Mouse (Mus musculus): ENCODE data around the gene Ndufa11. TPM values are rescaled to one million over a fixed set of nuclear protein-coding genes. Genes with fewer than 3 reads are reported as not detected.
A peak's percentile ranks its signal among the peaks of the same experiment; 100 is the strongest.

Ndufa11 gene
- polyA plus RNA-seq, 1 experiment from 2014 or later, result 281 TPM

DNA sequence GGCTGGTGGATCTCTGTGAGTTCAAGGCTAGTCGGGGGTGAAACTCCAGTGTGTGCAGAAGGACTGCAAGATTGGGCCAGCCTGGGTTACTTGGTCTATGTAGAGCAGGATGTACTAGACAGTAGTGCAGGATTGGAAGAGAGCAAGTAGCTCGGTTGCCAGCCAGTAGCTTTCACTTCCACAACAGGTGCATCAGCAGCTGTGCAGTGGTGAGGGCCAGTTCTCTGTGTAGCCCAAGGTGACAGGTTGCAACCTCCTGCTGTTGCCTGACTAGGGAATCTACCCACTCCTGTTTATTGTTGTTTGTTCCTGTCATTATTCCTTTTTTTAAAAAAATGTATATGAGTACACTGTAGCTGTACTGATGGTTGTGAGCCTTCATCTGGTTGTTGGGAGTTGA lies 28.9 kb upstream of the Ndufa11 start:
- Histone ChIP-seq H3K27me3 (ENCODE audit: insufficient read depth, low read length) (no peaks in the 10 kb centered on the region), H3K27ac (ENCODE audit: low read depth) (no peak overlapping the region), H3K9ac (replicated peaks) (no peak overlapping the region), H3K4me3 (ENCODE audit: low read depth, low read length) (no peak overlapping the region), H3K4me1 (ENCODE audit: insufficient read depth) (peaks cover 11% of the 10 kb centered on the region), H3K4me2 (ENCODE audit: low read depth, low read length) (no peak overlapping the region), H3K36me3 (replicated peaks; ENCODE audit: insufficient read depth, low read length) (peaks cover 68% of the 10 kb centered on the region), H3K9me3 (ENCODE audit: low read length) (no peaks in the 10 kb centered on the region)
- WGBS (ENCODE audit: insufficient replicate concordance), result 75% methylated on average over 2 of the region's 2 CpGs
- DNase-seq (no peak), ATAC-seq (no peak)
- TF ChIP-seq EP300 (IDR thresholded peaks at IDR 0.05; ENCODE audit: low read depth) (no peak), CTCF (IDR thresholded peaks at IDR 0.05; ENCODE audit: low read depth) (no peak)

DNA sequence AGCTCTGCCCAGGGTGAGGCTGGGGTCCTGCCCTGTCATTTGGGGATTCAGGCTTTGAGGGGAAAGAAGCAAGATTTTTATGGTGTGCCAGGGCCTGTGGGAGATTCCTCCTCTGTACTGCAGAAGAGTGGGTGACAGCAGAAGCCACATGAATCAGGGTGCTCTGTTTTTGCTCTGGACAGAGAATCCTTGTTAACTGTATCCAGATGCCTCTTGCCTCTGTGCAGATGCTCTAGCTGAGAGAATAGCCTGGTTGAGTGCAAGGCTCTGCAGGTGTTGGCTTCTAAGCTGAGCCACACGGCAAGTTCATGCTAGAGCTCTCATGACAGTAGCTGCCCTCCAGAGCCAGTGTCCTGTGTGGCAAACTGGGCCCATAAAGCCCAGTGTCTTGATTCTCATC lies 24.2 kb upstream of the Ndufa11 start:
- Histone ChIP-seq H3K9me3 (ENCODE audit: low read length) (no peaks in the 10 kb centered on the region), H3K4me3 (ENCODE audit: low read depth, low read length) (no peak overlapping the region), H3K4me1 (ENCODE audit: insufficient read depth) (peaks cover 4% of the 10 kb centered on the region; the same call in 1 of the 2 replicates), H3K9ac (replicated peaks) (0 out of 2 replicates have a peak overlapping the region, but pooled peaks have one; percentile 16), H3K4me2 (ENCODE audit: low read depth, low read length) (no peak overlapping the region), H3K36me3 (replicated peaks; ENCODE audit: insufficient read depth, low read length) (peaks cover 77% of the 10 kb centered on the region), H3K27me3 (ENCODE audit: insufficient read depth, low read length) (no peaks in the 10 kb centered on the region), H3K27ac (ENCODE audit: low read depth) (no peak overlapping the region)
- no peak for DNase-seq
- 59% methylated on average over 1 of the region's 1 CpGs for WGBS (ENCODE audit: insufficient replicate concordance)
- no peak for TF ChIP-seq EP300 (IDR thresholded peaks at IDR 0.05; ENCODE audit: low read depth)
- TF ChIP-seq CTCF (IDR thresholded peaks at IDR 0.05; ENCODE audit: low read depth), result no peak
- ATAC-seq, result no peak

DNA sequence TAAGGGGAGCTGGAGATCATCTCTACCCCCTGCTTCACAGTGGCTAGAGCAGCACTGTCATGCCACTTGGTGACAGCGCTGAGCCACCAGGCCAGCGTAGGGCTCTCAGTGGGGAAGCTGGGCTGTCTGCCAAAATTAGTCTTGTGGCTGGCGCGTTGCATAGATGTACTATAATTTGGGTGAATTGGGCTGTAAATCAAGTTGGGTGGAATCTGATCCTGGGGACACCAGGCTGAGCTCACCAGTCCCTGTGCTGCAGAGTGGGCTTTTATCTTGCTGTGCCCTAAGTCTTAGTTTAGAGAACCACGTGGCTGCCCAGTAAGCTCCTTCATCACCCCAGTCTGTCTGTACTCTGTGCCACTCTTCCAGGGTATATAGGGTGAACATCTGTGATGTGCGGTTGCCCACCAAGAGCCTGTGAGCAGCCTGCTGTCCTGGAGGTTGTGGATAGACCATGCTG lies 23.7 kb upstream of the Ndufa11 start:
- Histone ChIP-seq H3K27me3 (ENCODE audit: insufficient read depth, low read length) (no peaks in the 10 kb centered on the region), H3K4me2 (ENCODE audit: low read depth, low read length) (no peak overlapping the region), H3K9me3 (ENCODE audit: low read length) (no peaks in the 10 kb centered on the region), H3K27ac (ENCODE audit: low read depth) (no peak overlapping the region), H3K9ac (replicated peaks) (no peak overlapping the region), H3K36me3 (replicated peaks; ENCODE audit: insufficient read depth, low read length) (peaks cover 82% of the 10 kb centered on the region), H3K4me1 (ENCODE audit: insufficient read depth) (no peaks in the 10 kb centered on the region; the same call in 1 of the 2 replicates), H3K4me3 (ENCODE audit: low read depth, low read length) (no peak overlapping the region)
- 55% methylated on average over 6 of the region's 6 CpGs for WGBS (ENCODE audit: insufficient replicate concordance)
- ATAC-seq, result 0 out of 2 replicates have a peak, but pooled peaks have one; percentile 17
- TF ChIP-seq CTCF (IDR thresholded peaks at IDR 0.05; ENCODE audit: low read depth) (0 out of 2 replicates have a peak, but pooled peaks have one; percentile 15), EP300 (IDR thresholded peaks at IDR 0.05; ENCODE audit: low read depth) (no peak)
- DNase-seq, result no peak

GRCm38 (mm10) chr17:56700451-56700850 lies 17.1 kb upstream of the Ndufa11 start:
- H3K36me3 ChIP-seq (replicated peaks; ENCODE audit: insufficient read depth, low read length), result peaks cover 90% of the 10 kb centered on the region
- ATAC-seq (no peak), DNase-seq (no peak)
- H3K27me3 ChIP-seq (ENCODE audit: insufficient read depth, low read length), result no peaks in the 10 kb centered on the region
- no peak overlapping the region for H3K27ac ChIP-seq (ENCODE audit: low read depth)
- no peak overlapping the region for H3K4me3 ChIP-seq (ENCODE audit: low read depth, low read length)
- no peak overlapping the region for H3K9ac ChIP-seq (replicated peaks)
- no peaks in the 10 kb centered on the region for H3K9me3 ChIP-seq (ENCODE audit: low read length)
- no peak overlapping the region for H3K4me2 ChIP-seq (ENCODE audit: low read depth, low read length)
- H3K4me1 ChIP-seq (ENCODE audit: insufficient read depth), result no peaks in the 10 kb centered on the region
- WGBS (ENCODE audit: insufficient replicate concordance), result 85% methylated on average over 2 of the region's 2 CpGs
- TF ChIP-seq CTCF (IDR thresholded peaks at IDR 0.05; ENCODE audit: low read depth) (no peak), EP300 (IDR thresholded peaks at IDR 0.05; ENCODE audit: low read depth) (no peak)

GRCm38 (mm10) chr17:56703038-56703437 lies 14.5 kb upstream of the Ndufa11 start:
- TF ChIP-seq CTCF (IDR thresholded peaks at IDR 0.05; ENCODE audit: low read depth) (no peak), EP300 (IDR thresholded peaks at IDR 0.05; ENCODE audit: low read depth) (no peak)
- Histone ChIP-seq H3K36me3 (replicated peaks; ENCODE audit: insufficient read depth, low read length) (peaks cover 92% of the 10 kb centered on the region), H3K4me2 (ENCODE audit: low read depth, low read length) (no peak overlapping the region), H3K4me3 (ENCODE audit: low read depth, low read length) (no peak overlapping the region), H3K9ac (replicated peaks) (no peak overlapping the region), H3K4me1 (ENCODE audit: insufficient read depth) (no peaks in the 10 kb centered on the region), H3K27ac (ENCODE audit: low read depth) (no peak overlapping the region), H3K9me3 (ENCODE audit: low read length) (no peaks in the 10 kb centered on the region), H3K27me3 (ENCODE audit: insufficient read depth, low read length) (no peaks in the 10 kb centered on the region)
- ATAC-seq (no peak), DNase-seq (no peak)
- 78% methylated on average over 4 of the region's 4 CpGs for WGBS (ENCODE audit: insufficient replicate concordance)

GRCm38 (mm10) chr17:56706515-56706914 lies 11.1 kb upstream of the Ndufa11 start:
- Histone ChIP-seq H3K4me3 (ENCODE audit: low read depth, low read length) (no peak overlapping the region), H3K36me3 (replicated peaks; ENCODE audit: insufficient read depth, low read length) (peaks cover 96% of the 10 kb centered on the region), H3K9me3 (ENCODE audit: low read length) (no peaks in the 10 kb centered on the region), H3K27me3 (ENCODE audit: insufficient read depth, low read length) (no peaks in the 10 kb centered on the region), H3K4me2 (ENCODE audit: low read depth, low read length) (no peak overlapping the region), H3K27ac (ENCODE audit: low read depth) (no peak overlapping the region), H3K4me1 (ENCODE audit: insufficient read depth) (no peaks in the 10 kb centered on the region), H3K9ac (replicated peaks) (no peak overlapping the region)
- WGBS (ENCODE audit: insufficient replicate concordance), result 77% methylated on average over 1 of the region's 1 CpGs
- no peak for ATAC-seq
- DNase-seq, result no peak
- no peak for TF ChIP-seq CTCF (IDR thresholded peaks at IDR 0.05; ENCODE audit: low read depth)
- TF ChIP-seq EP300 (IDR thresholded peaks at IDR 0.05; ENCODE audit: low read depth), result no peak

- TF ChIP-seq EP300 (IDR thresholded peaks at IDR 0.05; ENCODE audit: low read depth), result no peak
- no peak for TF ChIP-seq CTCF (IDR thresholded peaks at IDR 0.05; ENCODE audit: low read depth)
- Histone ChIP-seq H3K36me3 (replicated peaks; ENCODE audit: insufficient read depth, low read length) (peaks cover 83% of the 10 kb centered on the region), H3K27me3 (ENCODE audit: insufficient read depth, low read length) (no peaks in the 10 kb centered on the region), H3K27ac (ENCODE audit: low read depth) (no peak overlapping the region), H3K9me3 (ENCODE audit: low read length) (no peaks in the 10 kb centered on the region), H3K4me2 (ENCODE audit: low read depth, low read length) (no peak overlapping the region), H3K4me1 (ENCODE audit: insufficient read depth) (no peaks in the 10 kb centered on the region), H3K4me3 (ENCODE audit: low read depth, low read length) (no peak overlapping the region), H3K9ac (replicated peaks) (no peak overlapping the region)
- no peak for DNase-seq
- 83% methylated on average over 4 of the region's 4 CpGs for WGBS (ENCODE audit: insufficient replicate concordance)
- no peak for ATAC-seq
These were observed 8.9 kb upstream of the Ndufa11 start for GRCm38 (mm10) chr17:56708692-56709091.
